Mouse (Mus musculus): Measurements from ENCODE around the gene Enpp3. TPM values are rescaled to one million over a fixed set of nuclear protein-coding genes. Genes with fewer than 3 reads are reported as not detected.
A peak's percentile ranks its signal among the peaks of the same experiment; 100 is the strongest.
"Not testable (repeated sequence)": the region's sequence is repeated elsewhere in the genome, so short reads cannot be mapped to it uniquely, and the experiment has no call there.

Gene Enpp3
- total RNA-seq, 2 experiments from 2014 or later, result 7.1 to 7.3 TPM

- DNase-seq (ENCODE audit: low spot score in 2 of 2), result no peak
These were observed 18.7 kb downstream of the Enpp3 start for GRCm38 (mm10) chr10:24823697-24824535.

- DNase-seq (ENCODE audit: low spot score in 2 of 2), result no peak
These were observed 19.4 kb downstream of the Enpp3 start for GRCm38 (mm10) chr10:24823265-24823664.

GRCm38 (mm10) chr10:24822842-24823241, 19.8 kb downstream of the Enpp3 start:
- no peak for DNase-seq (ENCODE audit: low spot score in 2 of 2)

GRCm38 (mm10) chr10:24821990-24822676, 20.5 kb downstream of the Enpp3 start:
- no peak for DNase-seq (ENCODE audit: low spot score in 2 of 2)

GRCm38 (mm10) chr10:24819526-24819925, 23.1 kb downstream of the Enpp3 start:
- DNase-seq (ENCODE audit: low spot score in 2 of 2), result no peak

GRCm38 (mm10) chr10:24810639-24811038, 32.0 kb downstream of the Enpp3 start:
- DNase-seq (ENCODE audit: low spot score in 2 of 2), result no peak

- DNase-seq (ENCODE audit: low spot score in 2 of 2), result no peak
These were observed 35.9 kb downstream of the Enpp3 start for GRCm38 (mm10) chr10:24806756-24807155.

- no peak for DNase-seq (ENCODE audit: low spot score in 2 of 2)
These were observed 36.7 kb downstream of the Enpp3 start for GRCm38 (mm10) chr10:24805876-24806275.

GRCm38 (mm10) chr10:24805173-24805572, 37.5 kb downstream of the Enpp3 start:
- no peak for DNase-seq (ENCODE audit: low spot score in 2 of 2)

- DNase-seq (ENCODE audit: low spot score in 2 of 2), result not testable (repeated sequence)
These were observed 39.8 kb downstream of the Enpp3 start for GRCm38 (mm10) chr10:24802742-24803244.

GRCm38 (mm10) chr10:24801796-24802195, 40.8 kb downstream of the Enpp3 start:
- DNase-seq (ENCODE audit: low spot score in 2 of 2), result no peak

- DNase-seq (ENCODE audit: low spot score in 2 of 2), result peak; percentile 13 to 28
These were observed 45.4 kb downstream of the Enpp3 start for GRCm38 (mm10) chr10:24797246-24797645.

GRCm38 (mm10) chr10:24792756-24793155, 49.9 kb downstream of the Enpp3 start:
- DNase-seq (ENCODE audit: low spot score in 2 of 2), result no peak

- peak; percentile 8 to 21 for DNase-seq (ENCODE audit: low spot score in 2 of 2)
These were observed 52.7 kb downstream of the Enpp3 start for GRCm38 (mm10) chr10:24789747-24790545.

- no peak for DNase-seq (ENCODE audit: low spot score in 2 of 2)
These were observed 57.3 kb downstream of the Enpp3 start for GRCm38 (mm10) chr10:24785345-24785744.

GRCm38 (mm10) chr10:24784624-24785276, 57.9 kb downstream of the Enpp3 start:
- DNase-seq (ENCODE audit: low spot score in 2 of 2), result no peak

GRCm38 (mm10) chr10:24783946-24784345, 58.7 kb downstream of the Enpp3 start:
- DNase-seq (ENCODE audit: low spot score in 2 of 2), result no peak

- DNase-seq (ENCODE audit: low spot score in 2 of 2), result no peak
These were observed 64.0 kb downstream of the Enpp3 start for GRCm38 (mm10) chr10:24778643-24779020.

GRCm38 (mm10) chr10:24777916-24778642, 64.5 kb downstream of the Enpp3 start:
- DNase-seq (ENCODE audit: low spot score in 2 of 2), result no peak

GRCm38 (mm10) chr10:24769496-24769895, 73.1 kb downstream of the Enpp3 start:
- no peak for DNase-seq (ENCODE audit: low spot score in 2 of 2)
